Mouse (Mus musculus) MEL (cell line): ENCODE data around the gene Cd40. TPM values are rescaled to one million over a fixed set of nuclear protein-coding genes. Genes with fewer than 3 reads are reported as not detected.
A peak's percentile ranks its signal among the peaks of the same experiment; 100 is the strongest.

Experiments
- DNase-seq: peaks from one replicate; pipeline ENCODE4 v3.0.0; 2011; ENCODE audit warnings: low read depth, low spot score
- H3K27ac ChIP-seq: 2 replicates; pipeline ENCODE4 v1.5.1; 2012; ENCODE audit warnings: low read depth, mild to moderate bottlenecking, control low read depth, low read length, moderate library complexity; ENCODE audit not compliant: control insufficient read depth
- H3K27me3 ChIP-seq, 2 experiments: fragments of 150-350 bp in 1 of 2; sonication (generic) in 1 of 2; 2 replicates each; pipeline ENCODE4 v1.6.1; 2012; ENCODE audit warnings: low read length in 2 of 2, mild to moderate bottlenecking in 2 of 2, improper control_type of control experiment in 1 of 2, moderate library complexity in 1 of 2; ENCODE audit not compliant: insufficient read depth in 2 of 2, control insufficient read depth in 1 of 2
- H3K36me3 ChIP-seq, 2 experiments: 2 replicates each; pipeline ENCODE4 v1.6.1; 2012 to 2014; ENCODE audit warnings: low read length in 2 of 2, improper control_type of control experiment in 1 of 2, inconsistent platforms in 1 of 2, mild to moderate bottlenecking in 1 of 2; ENCODE audit not compliant: insufficient read depth in 2 of 2, control insufficient read depth in 1 of 2
- H3K4me1 ChIP-seq, 2 experiments: fragments of 150-350 bp in 1 of 2; sonication (generic) in 1 of 2; 2 replicates each; pipeline ENCODE4 v1.6.1; 2012; ENCODE audit warnings: low read length in 2 of 2, improper control_type of control experiment in 1 of 2, mild to moderate bottlenecking in 1 of 2; ENCODE audit not compliant: insufficient read depth in 2 of 2, control insufficient read depth in 1 of 2
- H3K4me3 ChIP-seq, 2 experiments: fragments of 150-350 bp in 1 of 2; sonication (generic) in 1 of 2; 2 replicates each; pipeline ENCODE4 v1.5.1; 2012; ENCODE audit warnings: low read depth in 2 of 2, low read length in 2 of 2, mild to moderate bottlenecking in 2 of 2, moderate library complexity in 2 of 2, control low read depth in 1 of 2, improper control_type of control experiment in 1 of 2; ENCODE audit not compliant: control insufficient read depth in 1 of 2, insufficient read depth in 1 of 2
- H3K79me2 ChIP-seq: 2 replicates; pipeline ENCODE4 v1.6.1; 2012; ENCODE audit warnings: mild to moderate bottlenecking, low read length, moderate library complexity; ENCODE audit not compliant: control insufficient read depth, poor library complexity, insufficient read depth
- H3K9ac ChIP-seq: 2 replicates; pipeline ENCODE4 v1.6.1; 2012; ENCODE audit warnings: low read depth, mild to moderate bottlenecking, control low read depth, low read length, moderate library complexity; ENCODE audit not compliant: control insufficient read depth, poor library complexity, severe bottlenecking
- H3K9me3 ChIP-seq: fragments of 150-350 bp; sonication (generic); replicated peaks from 2 replicates; pipeline ENCODE4 v1.6.1; 2012; ENCODE audit warnings: mild to moderate bottlenecking, low read length, improper control_type of control experiment, moderate library complexity; ENCODE audit not compliant: insufficient read depth
- CHD2 ChIP-seq: IDR thresholded peaks from 2 replicates; pipeline ENCODE4 v1.6.1; 2011; ENCODE audit warnings: low read length, improper control_type of control experiment
- E2F4 ChIP-seq: IDR thresholded peaks from 2 replicates; pipeline ENCODE4 v1.6.1; 2011; ENCODE audit warnings: low read depth, low read length, improper control_type of control experiment, borderline replicate concordance
- ELF1 ChIP-seq: IDR thresholded peaks from 2 replicates; pipeline ENCODE4 v1.6.1; 2014; ENCODE audit warnings: low read depth, mild to moderate bottlenecking, inconsistent platforms, low read length, improper control_type of control experiment, moderate library complexity
- EP300 ChIP-seq, 2 experiments: IDR thresholded peaks; 2 replicates each; pipeline ENCODE4 v1.6.1; 2011; ENCODE audit warnings: improper control_type of control experiment in 2 of 2, low read length in 2 of 2, low read depth in 1 of 2, mild to moderate bottlenecking in 1 of 2
- HCFC1 ChIP-seq: IDR thresholded peaks from 2 replicates; pipeline ENCODE4 v1.6.1; 2012; ENCODE audit warnings: low read depth, mild to moderate bottlenecking, inconsistent platforms, low read length, improper control_type of control experiment, moderate library complexity
- KAT2A ChIP-seq: conservative IDR thresholded peaks from 2 replicates; pipeline ENCODE4 v1.6.1; 2012; ENCODE audit warnings: low read depth, low read length, improper control_type of control experiment, inconsistent platforms
- MAZ ChIP-seq: IDR thresholded peaks from 2 replicates; pipeline ENCODE4 v1.6.1; 2012; ENCODE audit warnings: low read depth, mild to moderate bottlenecking, inconsistent platforms, low read length, improper control_type of control experiment
- MEF2A ChIP-seq: IDR thresholded peaks from 2 replicates; pipeline ENCODE4 v1.6.1; 2014; ENCODE audit warnings: low read depth, mild to moderate bottlenecking, inconsistent platforms, low read length, improper control_type of control experiment; ENCODE audit not compliant: poor library complexity, insufficient replicate concordance, severe bottlenecking; ENCODE audit errors: extremely low read depth
- MXI1 ChIP-seq: IDR thresholded peaks from 2 replicates; pipeline ENCODE4 v1.6.1; 2011; ENCODE audit warnings: mild to moderate bottlenecking, low read depth, low read length, improper control_type of control experiment
- MYB ChIP-seq: IDR thresholded peaks from 2 replicates; pipeline ENCODE4 v1.6.1; 2011; ENCODE audit warnings: mild to moderate bottlenecking, low read depth, low read length, improper control_type of control experiment
- NRF1 ChIP-seq: IDR thresholded peaks from 2 replicates; pipeline ENCODE4 v1.6.1; 2014; ENCODE audit warnings: low read depth, mild to moderate bottlenecking, inconsistent platforms, low read length, improper control_type of control experiment, moderate library complexity; ENCODE audit not compliant: poor library complexity, insufficient read depth, severe bottlenecking
- POLR2A ChIP-seq, 2 experiments: IDR thresholded peaks; 2 replicates each; pipeline ENCODE4 v1.6.1; 2011 to 2012; ENCODE audit warnings: low read length in 2 of 2, mild to moderate bottlenecking in 2 of 2, control low read depth in 1 of 2, improper control_type of control experiment in 1 of 2, low read depth in 1 of 2, moderate library complexity in 1 of 2; ENCODE audit not compliant: control insufficient read depth in 1 of 2, insufficient read depth in 1 of 2, poor library complexity in 1 of 2
- POLR2AphosphoS5 ChIP-seq: IDR thresholded peaks from 2 replicates; pipeline ENCODE4 v1.6.1; 2012; ENCODE audit warnings: low read depth, borderline replicate concordance, mild to moderate bottlenecking, inconsistent platforms, low read length, moderate library complexity, mixed read lengths
- UBTF ChIP-seq: IDR thresholded peaks from 2 replicates; pipeline ENCODE4 v1.6.1; 2012; ENCODE audit warnings: low read depth, mild to moderate bottlenecking, inconsistent platforms, low read length, improper control_type of control experiment, moderate library complexity, borderline replicate concordance; ENCODE audit not compliant: insufficient read depth
- ZC3H11A ChIP-seq: IDR thresholded peaks from 2 replicates; pipeline ENCODE4 v1.6.1; 2012; ENCODE audit warnings: low read depth, mild to moderate bottlenecking, inconsistent platforms, low read length, improper control_type of control experiment
- ZKSCAN1 ChIP-seq: IDR thresholded peaks from 2 replicates; pipeline ENCODE4 v1.6.1; 2012; ENCODE audit warnings: low read depth, mild to moderate bottlenecking, inconsistent platforms, low read length, improper control_type of control experiment, moderate library complexity
- ZNF384 ChIP-seq: IDR thresholded peaks from 2 replicates; pipeline ENCODE4 v1.6.1; 2012; ENCODE audit warnings: low read depth, mild to moderate bottlenecking, inconsistent platforms, low read length, improper control_type of control experiment
- polyA plus RNA-seq, 2 experiments: library from polyadenylated mRNA; stranded (reverse) in 1 of 2; unstranded in 1 of 2; fragments of >175 nt in 1 of 2; fragments of >200 nt in 1 of 2; gene quantifications; 2 replicates each; pipeline versions ENCODE4 v1.2.1 to v1.2.4; 2012; ENCODE audit warnings: low replicate concordance in 2 of 2, low read depth in 1 of 2; ENCODE audit not compliant: insufficient read length in 2 of 2, insufficient read depth in 1 of 2, missing spikeins in 1 of 2
- total RNA-seq: library from RNA; depleted of rRNA; stranded (reverse); fragments of 300-350 nt; gene quantifications from 2 replicates; pipeline ENCODE4 v1.2.3, GENCODE M21; 2012

Cd40 gene
- total and polyA plus RNA-seq, 3 experiments = 0.08 TPM; not detected in 2

DNA sequence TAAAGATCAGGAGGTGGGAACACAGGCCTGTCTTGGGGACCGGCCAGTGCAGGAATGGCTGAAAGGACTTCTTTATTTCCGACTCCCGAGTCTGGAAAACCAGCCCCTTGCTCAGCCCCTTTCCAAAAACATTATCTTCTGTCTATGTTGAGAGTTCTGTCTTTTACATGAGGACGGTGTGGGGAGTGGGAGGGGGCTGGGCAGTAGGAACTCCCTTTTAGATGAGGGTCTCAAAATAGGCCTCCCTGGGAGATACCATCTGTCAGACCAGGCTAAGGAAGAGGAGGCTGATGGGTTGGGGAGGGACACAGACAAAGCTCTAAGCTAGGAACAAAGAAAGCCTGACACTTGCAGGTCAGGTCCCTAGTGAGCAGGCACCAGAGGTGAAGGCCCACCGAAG lies 6.4 kb upstream of the Cd40 start:
- Histone ChIP-seq H3K36me3 (peaks cover 0 to 5% of the 10 kb centered on the region in 2 experiments; a peak in 2 of 4 replicates), H3K79me2 (no peaks in the 10 kb centered on the region), H3K9ac (no peak overlapping the region), H3K27me3 (no peaks in the 10 kb centered on the region; a peak in 1 of 4 replicates), H3K27ac (no peak overlapping the region), H3K4me1 (peaks cover 0 to 9% of the 10 kb centered on the region in 2 experiments; a peak in 1 of 4 replicates), H3K9me3 (no peaks in the 10 kb centered on the region), H3K4me3 (no peak overlapping the region)
- TF ChIP-seq POLR2A (IDR thresholded peaks at IDR 0.05; ENCODE audit: control insufficient read depth in 1 of 2, insufficient read depth in 1 of 2, low read depth in 1 of 2, low read length in 2 of 2, poor library complexity in 1 of 2) = no peak
- TF ChIP-seq ZNF384 = no peak
- no peak for TF ChIP-seq NRF1
- no peak for TF ChIP-seq ZKSCAN1
- TF ChIP-seq MXI1 = no peak
- no peak for TF ChIP-seq ELF1
- no peak for TF ChIP-seq MYB
- no peak for TF ChIP-seq MAZ
- TF ChIP-seq E2F4 = no peak
- no peak for TF ChIP-seq ZC3H11A
- no peak for TF ChIP-seq MEF2A
- TF ChIP-seq HCFC1 = no peak
- no peak for TF ChIP-seq UBTF
- TF ChIP-seq CHD2 = no peak
- TF ChIP-seq EP300 (IDR thresholded peaks at IDR 0.05; ENCODE audit: low read depth in 1 of 2, low read length in 2 of 2) = no peak
- TF ChIP-seq POLR2AphosphoS5 = no peak
- no peak for TF ChIP-seq KAT2A
- DNase-seq = no peak

GRCm38 (mm10) chr2:165050826-165051548 lies 4.4 kb upstream of the Cd40 start:
- peaks cover 0 to 9% of the 10 kb centered on the region in 2 experiments; a peak in 1 of 4 replicates for H3K4me1 ChIP-seq
- H3K9ac ChIP-seq = peak overlapping the region; percentile 60
- no peaks in the 10 kb centered on the region for H3K9me3 ChIP-seq
- peak; percentile 57 for DNase-seq
- no peaks in the 10 kb centered on the region; a peak in 1 of 4 replicates for H3K27me3 ChIP-seq
- TF ChIP-seq ELF1 (peak; percentile 57; the same call in 1 of the 2 replicates), MXI1 (no peak)
- H3K36me3 ChIP-seq = peaks cover 0 to 5% of the 10 kb centered on the region in 2 experiments; a peak in 2 of 4 replicates
- peak overlapping the region; percentile 48 to 68 for H3K4me3 ChIP-seq
- no peaks in the 10 kb centered on the region for H3K79me2 ChIP-seq
- peak overlapping the region; percentile 63 for H3K27ac ChIP-seq
